Mouse (Mus musculus): ENCODE results near the gene Nid2. TPM values are rescaled to one million over a fixed set of nuclear protein-coding genes. Genes with fewer than 3 reads are reported as not detected.

The Nid2 gene
- polyA plus RNA-seq, 2 experiments = 87.3 to 112 TPM

- Histone ChIP-seq H3K4me2 (replicated peaks; ENCODE audit: low read depth, low read length, severe bottlenecking) (no peak overlapping the region), H3K9me3 (ENCODE audit: control insufficient read depth, low read length) (no peaks in the 10 kb centered on the region), H3K27ac (replicated peaks; ENCODE audit: low read depth, low read length) (no peak overlapping the region), H3K27me3 (ENCODE audit: control insufficient read depth, insufficient read depth, low read length) (no peaks in the 10 kb centered on the region), H3K4me1 (ENCODE audit: control insufficient read depth, insufficient read depth, low read length) (peaks cover 17% of the 10 kb centered on the region), H3K4me3 (replicated peaks; ENCODE audit: low read length) (no peak overlapping the region), H3K36me3 (ENCODE audit: control insufficient read depth, insufficient read depth, low read length) (no peaks in the 10 kb centered on the region), H3K9ac (ENCODE audit: low read depth, low read length, severe bottlenecking) (no peak overlapping the region)
- no peak for ATAC-seq (ENCODE audit: low FRiP score, low read depth)
- TF ChIP-seq POLR2A (IDR thresholded peaks at IDR 0.05; ENCODE audit: borderline replicate concordance, extremely low read depth, insufficient read depth, insufficient read length) = no peak
- WGBS = 47% methylated on average over 10 of the region's 11 CpGs
- DNase-seq (ENCODE audit: low spot score) = no peak
These were observed 43.2 kb upstream of the Nid2 start for GRCm38 (mm10) chr14:19707721-19708507.

DNA sequence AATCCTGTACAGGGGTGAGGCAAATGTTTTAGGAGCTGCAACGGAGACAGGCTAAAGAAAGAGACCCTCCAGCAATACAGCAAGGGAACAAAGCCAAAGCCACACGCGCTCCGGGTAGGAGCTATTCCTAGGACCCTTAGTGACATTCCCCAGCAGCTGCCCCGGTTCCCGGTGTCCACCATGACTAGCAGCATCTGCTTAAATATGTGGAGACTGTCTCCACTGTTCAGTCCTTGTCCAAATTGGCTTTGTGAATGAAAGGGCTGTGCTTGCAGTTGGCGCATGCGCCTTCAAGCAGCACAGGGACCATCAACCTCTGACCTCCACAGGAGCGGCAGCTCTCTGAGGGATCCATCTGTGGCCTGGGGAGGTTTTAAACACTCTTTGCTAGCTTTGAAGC is 41.9 kb upstream of the Nid2 start:
- ATAC-seq (ENCODE audit: low FRiP score, low read depth) = peak; percentile 7; the same call in 1 of the 2 replicates
- Histone ChIP-seq H3K27me3 (ENCODE audit: control insufficient read depth, insufficient read depth, low read length) (no peaks in the 10 kb centered on the region), H3K4me1 (ENCODE audit: control insufficient read depth, insufficient read depth, low read length) (peaks cover 19% of the 10 kb centered on the region), H3K27ac (replicated peaks; ENCODE audit: low read depth, low read length) (no peak overlapping the region), H3K9me3 (ENCODE audit: control insufficient read depth, low read length) (no peaks in the 10 kb centered on the region), H3K4me2 (replicated peaks; ENCODE audit: low read depth, low read length, severe bottlenecking) (no peak overlapping the region), H3K36me3 (ENCODE audit: control insufficient read depth, insufficient read depth, low read length) (no peaks in the 10 kb centered on the region), H3K4me3 (replicated peaks; ENCODE audit: low read length) (no peak overlapping the region), H3K9ac (ENCODE audit: low read depth, low read length, severe bottlenecking) (no peak overlapping the region)
- no peak for TF ChIP-seq POLR2A (IDR thresholded peaks at IDR 0.05; ENCODE audit: borderline replicate concordance, extremely low read depth, insufficient read depth, insufficient read length)
- 58% methylated on average over 9 of the region's 9 CpGs for WGBS
- no peak for DNase-seq (ENCODE audit: low spot score)

DNA sequence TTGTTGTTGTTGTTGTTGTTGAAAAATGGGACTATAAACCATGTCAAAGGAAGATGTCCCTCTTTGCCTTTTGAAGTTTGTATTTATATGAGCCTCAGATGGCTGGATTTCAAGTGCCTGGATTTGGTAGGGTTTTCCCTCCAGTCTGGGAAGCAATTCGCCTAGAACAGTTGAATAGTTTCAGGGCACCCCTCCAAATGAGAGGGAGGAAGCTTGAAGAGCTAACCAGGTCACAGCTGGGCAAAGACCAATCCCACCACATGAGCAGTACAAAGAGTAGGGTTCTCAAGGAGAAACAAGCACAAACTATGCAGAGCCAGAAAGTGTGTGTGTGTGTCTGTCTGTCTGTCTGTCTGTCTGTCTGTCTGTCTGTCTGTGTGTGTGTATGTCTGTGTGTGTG is 39.3 kb upstream of the Nid2 start:
- Histone ChIP-seq H3K4me2 (replicated peaks; ENCODE audit: low read depth, low read length, severe bottlenecking) (no peak overlapping the region), H3K27ac (replicated peaks; ENCODE audit: low read depth, low read length) (no peak overlapping the region), H3K9me3 (ENCODE audit: control insufficient read depth, low read length) (no peaks in the 10 kb centered on the region), H3K27me3 (ENCODE audit: control insufficient read depth, insufficient read depth, low read length) (no peaks in the 10 kb centered on the region), H3K36me3 (ENCODE audit: control insufficient read depth, insufficient read depth, low read length) (no peaks in the 10 kb centered on the region), H3K4me1 (ENCODE audit: control insufficient read depth, insufficient read depth, low read length) (peaks cover 17% of the 10 kb centered on the region), H3K4me3 (replicated peaks; ENCODE audit: low read length) (no peak overlapping the region), H3K9ac (ENCODE audit: low read depth, low read length, severe bottlenecking) (no peak overlapping the region)
- no peak for TF ChIP-seq POLR2A (IDR thresholded peaks at IDR 0.05; ENCODE audit: borderline replicate concordance, extremely low read depth, insufficient read depth, insufficient read length)
- 75% methylated on average over 1 of the region's 1 CpGs for WGBS
- DNase-seq (ENCODE audit: low spot score) (no peak), ATAC-seq (ENCODE audit: low FRiP score, low read depth) (no peak)

- Histone ChIP-seq H3K9ac (ENCODE audit: low read depth, low read length, severe bottlenecking) (no peak overlapping the region), H3K36me3 (ENCODE audit: control insufficient read depth, insufficient read depth, low read length) (no peaks in the 10 kb centered on the region), H3K27me3 (ENCODE audit: control insufficient read depth, insufficient read depth, low read length) (no peaks in the 10 kb centered on the region), H3K27ac (replicated peaks; ENCODE audit: low read depth, low read length) (no peak overlapping the region), H3K4me3 (replicated peaks; ENCODE audit: low read length) (no peak overlapping the region), H3K4me2 (replicated peaks; ENCODE audit: low read depth, low read length, severe bottlenecking) (no peak overlapping the region), H3K4me1 (ENCODE audit: control insufficient read depth, insufficient read depth, low read length) (peaks cover 5% of the 10 kb centered on the region; the same call in 1 of the 2 replicates), H3K9me3 (ENCODE audit: control insufficient read depth, low read length) (no peaks in the 10 kb centered on the region)
- no peak for TF ChIP-seq POLR2A (IDR thresholded peaks at IDR 0.05; ENCODE audit: borderline replicate concordance, extremely low read depth, insufficient read depth, insufficient read length)
- 58% methylated on average over 3 of the region's 3 CpGs for WGBS
- no peak for DNase-seq (ENCODE audit: low spot score)
- no peak for ATAC-seq (ENCODE audit: low FRiP score, low read depth)
These were observed 38.0 kb upstream of the Nid2 start for GRCm38 (mm10) chr14:19713067-19713466.

DNA sequence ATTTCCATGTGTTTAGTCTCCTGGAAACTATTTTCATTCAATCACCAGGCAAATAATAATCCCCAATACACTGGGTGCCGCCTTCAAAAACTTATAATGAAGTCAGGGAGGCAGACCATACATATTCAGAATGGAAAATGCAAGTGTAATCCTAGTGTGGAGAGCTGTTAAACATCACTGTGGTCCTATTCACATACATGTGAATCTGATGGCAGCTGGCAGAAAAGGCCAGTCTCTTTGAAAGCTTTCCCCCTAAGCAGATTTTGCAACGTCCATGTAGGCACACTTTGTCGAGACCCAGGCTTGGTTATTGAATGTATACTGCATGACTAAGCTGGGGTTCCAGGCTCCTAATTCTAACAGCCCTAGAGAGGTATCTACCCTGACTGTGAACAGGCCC is 32.0 kb upstream of the Nid2 start:
- WGBS = 65% methylated on average over 3 of the region's 3 CpGs
- Histone ChIP-seq H3K27me3 (ENCODE audit: control insufficient read depth, insufficient read depth, low read length) (no peaks in the 10 kb centered on the region), H3K36me3 (ENCODE audit: control insufficient read depth, insufficient read depth, low read length) (no peaks in the 10 kb centered on the region), H3K4me1 (ENCODE audit: control insufficient read depth, insufficient read depth, low read length) (no peaks in the 10 kb centered on the region), H3K4me3 (replicated peaks; ENCODE audit: low read length) (no peak overlapping the region), H3K9me3 (ENCODE audit: control insufficient read depth, low read length) (no peaks in the 10 kb centered on the region), H3K4me2 (replicated peaks; ENCODE audit: low read depth, low read length, severe bottlenecking) (no peak overlapping the region), H3K9ac (ENCODE audit: low read depth, low read length, severe bottlenecking) (no peak overlapping the region), H3K27ac (replicated peaks; ENCODE audit: low read depth, low read length) (no peak overlapping the region)
- no peak for DNase-seq (ENCODE audit: low spot score)
- no peak for TF ChIP-seq POLR2A (IDR thresholded peaks at IDR 0.05; ENCODE audit: borderline replicate concordance, extremely low read depth, insufficient read depth, insufficient read length)
- ATAC-seq (ENCODE audit: low FRiP score, low read depth) = no peak
